Mouse (Mus musculus) forebrain, postnatal 0 days (tissue): ENCODE results near the gene Rassf3. TPM values are rescaled to one million over a fixed set of nuclear protein-coding genes. Genes with fewer than 3 reads are reported as not detected.

Source experiments
- ATAC-seq: fragments of 200-750 bp; cut with Nextera tagmentation; 2 replicates; pipeline ENCODE4 v1.8.0; 2017; ENCODE audit warnings: mild to moderate bottlenecking, moderate library complexity
- DNase-seq: peaks from one replicate; pipeline ENCODE4 v3.0.0-alpha.2; 2015
- H3K27ac ChIP-seq: fragments of 300-500 bp; sonication (generic); 2 replicates; pipeline ENCODE4 v1.5.1; 2014; ENCODE audit warnings: low read depth, mild to moderate bottlenecking, antibody characterized with exemption, low read length, moderate library complexity, mixed read lengths
- H3K27me3 ChIP-seq: fragments of 300-500 bp; sonication (generic); 2 replicates; pipeline ENCODE4 v1.6.1; 2014; ENCODE audit warnings: mild to moderate bottlenecking, low read length, mixed read lengths; ENCODE audit not compliant: insufficient read depth
- H3K36me3 ChIP-seq: fragments of 300-500 bp; sonication (generic); 2 replicates; pipeline ENCODE4 v1.6.1; 2014; ENCODE audit warnings: mild to moderate bottlenecking, moderate library complexity; ENCODE audit not compliant: insufficient read depth
- H3K4me1 ChIP-seq: fragments of 300-500 bp; sonication (generic); 2 replicates; pipeline ENCODE4 v1.6.1; 2014; ENCODE audit warnings: antibody characterized with exemption; ENCODE audit not compliant: insufficient read depth
- H3K4me2 ChIP-seq: fragments of 300-500 bp; sonication (generic); 2 replicates; pipeline ENCODE4 v1.6.1; 2014; ENCODE audit warnings: low read depth, mild to moderate bottlenecking, moderate library complexity
- H3K4me3 ChIP-seq: fragments of 300-500 bp; sonication (generic); 2 replicates; pipeline ENCODE4 v1.5.1; 2014; ENCODE audit warnings: low read depth, low read length, mixed read lengths
- H3K9ac ChIP-seq: fragments of 300-500 bp; sonication (generic); 2 replicates; pipeline ENCODE4 v1.6.1; 2014; ENCODE audit warnings: mild to moderate bottlenecking
- H3K9me3 ChIP-seq: fragments of 300-500 bp; sonication (generic); 2 replicates; pipeline ENCODE4 v1.6.1; 2016; ENCODE audit warnings: low read length
- CTCF ChIP-seq: sonication (generic); IDR thresholded peaks from 2 replicates; pipeline ENCODE4 v1.5.1; 2016; ENCODE audit warnings: antibody characterized with exemption, control low read depth, low read depth
- WGBS: fragments of 180-500 bp; shearing (Covaris S2); extraction: QIAGEN DNeasy Blood & Tissue Kit; methylation state at CpG from one replicate; pipeline ENCODE4 v1.1.7; 2014; 5-methylcytosine and 5-hydroxymethylcytosine counted together
- polyA plus RNA-seq: library from polyadenylated mRNA; unstranded; fragments of >200 nt; fragmentation: Nextera tagmentation; extraction: Ambion mirVana; gene quantifications from 2 replicates; pipeline ENCODE4 v1.2.1, GENCODE M21; 2015
- total RNA-seq: library from RNA; depleted of rRNA; stranded (reverse); fragments of >200 nt; gene quantifications from 2 replicates; pipeline ENCODE4 v1.2.3, GENCODE M21; 2014

Gene Rassf3
- total and polyA plus RNA-seq, 2 experiments from 2014 or later = 3.2 to 5.0 TPM

GRCm38 (mm10) chr10:121471570-121472197, 4.5 kb downstream of the Rassf3 start:
- DNase-seq (peak; percentile 71), ATAC-seq (peak; percentile 44)
- H3K4me2 ChIP-seq = no peak overlapping the region
- no peak overlapping the region for H3K9ac ChIP-seq
- H3K36me3 ChIP-seq = no peaks in the 10 kb centered on the region
- no peak for TF ChIP-seq CTCF
- H3K4me1 ChIP-seq = peaks cover 11% of the 10 kb centered on the region
- no peaks in the 10 kb centered on the region for H3K9me3 ChIP-seq
- H3K27ac ChIP-seq = peak overlapping the region; percentile 62
- no peaks in the 10 kb centered on the region; the same call in 1 of the 2 replicates for H3K27me3 ChIP-seq
- WGBS = 26% methylated on average over 8 of the region's 8 CpGs
- H3K4me3 ChIP-seq = no peak overlapping the region

- no peaks in the 10 kb centered on the region for H3K36me3 ChIP-seq
- H3K4me2 ChIP-seq = no peak overlapping the region
- peaks cover 11% of the 10 kb centered on the region for H3K4me1 ChIP-seq
- DNase-seq (no peak), ATAC-seq (no peak)
- WGBS = 90% methylated on average over 3 of the region's 3 CpGs
- no peak overlapping the region for H3K4me3 ChIP-seq
- H3K9ac ChIP-seq = no peak overlapping the region
- H3K27me3 ChIP-seq = no peaks in the 10 kb centered on the region; the same call in 1 of the 2 replicates
- no peak for TF ChIP-seq CTCF
- no peak overlapping the region for H3K27ac ChIP-seq
- no peaks in the 10 kb centered on the region for H3K9me3 ChIP-seq
These were observed 6.5 kb downstream of the Rassf3 start for GRCm38 (mm10) chr10:121469625-121470024.

- no peaks in the 10 kb centered on the region for H3K27me3 ChIP-seq
- H3K4me2 ChIP-seq = no peak overlapping the region
- H3K27ac ChIP-seq = no peak overlapping the region
- H3K36me3 ChIP-seq = no peaks in the 10 kb centered on the region
- no peak overlapping the region for H3K4me3 ChIP-seq
- ATAC-seq = no peak
- WGBS = 68% methylated on average over 5 of the region's 5 CpGs
- no peak for TF ChIP-seq CTCF
- DNase-seq = no peak
- H3K4me1 ChIP-seq = peaks cover 11% of the 10 kb centered on the region
- H3K9ac ChIP-seq = no peak overlapping the region
- no peaks in the 10 kb centered on the region for H3K9me3 ChIP-seq
These were observed 7.2 kb downstream of the Rassf3 start for GRCm38 (mm10) chr10:121468985-121469384.

- Histone ChIP-seq H3K27ac (no peak overlapping the region), H3K4me3 (no peak overlapping the region), H3K4me2 (no peak overlapping the region), H3K27me3 (no peaks in the 10 kb centered on the region), H3K9me3 (no peaks in the 10 kb centered on the region), H3K36me3 (no peaks in the 10 kb centered on the region), H3K4me1 (peaks cover 11% of the 10 kb centered on the region), H3K9ac (no peak overlapping the region)
- DNase-seq (no peak), ATAC-seq (no peak)
- WGBS = 86% methylated on average over 5 of the region's 5 CpGs
- TF ChIP-seq CTCF = no peak
These were observed 7.9 kb downstream of the Rassf3 start for GRCm38 (mm10) chr10:121468261-121468660.

- DNase-seq (no peak), ATAC-seq (no peak)
- TF ChIP-seq CTCF = no peak
- H3K4me2 ChIP-seq = no peak overlapping the region
- H3K36me3 ChIP-seq = no peaks in the 10 kb centered on the region
- no peaks in the 10 kb centered on the region for H3K9me3 ChIP-seq
- peaks cover 11% of the 10 kb centered on the region for H3K4me1 ChIP-seq
- H3K27me3 ChIP-seq = no peaks in the 10 kb centered on the region
- H3K4me3 ChIP-seq = no peak overlapping the region
- no peak overlapping the region for H3K9ac ChIP-seq
- no peak overlapping the region for H3K27ac ChIP-seq
- 51% methylated on average over 8 of the region's 8 CpGs for WGBS
These were observed 8.4 kb downstream of the Rassf3 start for GRCm38 (mm10) chr10:121467792-121468191.

GRCm38 (mm10) chr10:121467016-121467415, 9.1 kb downstream of the Rassf3 start:
- peaks cover 11% of the 10 kb centered on the region for H3K4me1 ChIP-seq
- no peaks in the 10 kb centered on the region for H3K36me3 ChIP-seq
- WGBS = 49% methylated on average over 13 of the region's 13 CpGs
- no peaks in the 10 kb centered on the region for H3K9me3 ChIP-seq
- no peak overlapping the region for H3K4me3 ChIP-seq
- ATAC-seq (no peak), DNase-seq (no peak)
- TF ChIP-seq CTCF = no peak
- H3K4me2 ChIP-seq = no peak overlapping the region
- no peak overlapping the region for H3K27ac ChIP-seq
- no peaks in the 10 kb centered on the region for H3K27me3 ChIP-seq
- H3K9ac ChIP-seq = no peak overlapping the region

GRCm38 (mm10) chr10:121465033-121465432, 11.1 kb downstream of the Rassf3 start:
- Histone ChIP-seq H3K36me3 (no peaks in the 10 kb centered on the region), H3K9ac (no peak overlapping the region), H3K27ac (no peak overlapping the region), H3K27me3 (no peaks in the 10 kb centered on the region), H3K4me1 (peaks cover 15% of the 10 kb centered on the region), H3K9me3 (no peaks in the 10 kb centered on the region), H3K4me2 (no peak overlapping the region), H3K4me3 (no peak overlapping the region)
- no peak for DNase-seq
- WGBS = 63% methylated on average over 5 of the region's 5 CpGs
- TF ChIP-seq CTCF = no peak
- ATAC-seq = no peak
